Mouse (Mus musculus): ENCODE measurements around the gene Trp53rka. TPM values are rescaled to one million over a fixed set of nuclear protein-coding genes. Genes with fewer than 3 reads are reported as not detected.

Gene Trp53rka
- polyA plus RNA-seq, 1 experiment from 2014 or later: 30.6 TPM

- Histone ChIP-seq H3K4me3 (ENCODE audit: low read depth, low read length) (no peak overlapping the region), H3K4me1 (ENCODE audit: control insufficient read depth, insufficient read depth, low read length) (no peaks in the 10 kb centered on the region), H3K4me2 (replicated peaks; ENCODE audit: low read depth, low read length) (no peak overlapping the region), H3K36me3 (ENCODE audit: control insufficient read depth, insufficient read depth, low read length) (no peaks in the 10 kb centered on the region), H3K27me3 (ENCODE audit: control insufficient read depth, insufficient read depth, low read length) (peaks cover 16% of the 10 kb centered on the region; the same call in 1 of the 2 replicates), H3K9me3 (ENCODE audit: control insufficient read depth, low read depth, low read length) (no peaks in the 10 kb centered on the region), H3K9ac (replicated peaks; ENCODE audit: low read depth, low read length) (no peak overlapping the region), H3K27ac (ENCODE audit: low read length) (no peak overlapping the region)
- 71% methylated on average over 7 of the region's 7 CpGs for WGBS
- no peak for ATAC-seq (ENCODE audit: insufficient number of reproducible peaks, insufficient read depth, low FRiP score, low read depth)
Observed at GRCm38 (mm10) chr2:165475412-165475811, 17.7 kb downstream of the Trp53rka start.

GRCm38 (mm10) chr2:165473003-165473402 is 20.1 kb downstream of the Trp53rka start, which contains the start of gene Slc13a3:
Gene Slc13a3 (minus strand): TSS chr2:165473230.
- H3K4me1 ChIP-seq (ENCODE audit: control insufficient read depth, insufficient read depth, low read length): no peaks in the 10 kb centered on the region
- no peak within 1 kb of the TSS for H3K9ac ChIP-seq (replicated peaks; ENCODE audit: low read depth, low read length)
- WGBS: 2% methylated on average over 31 of the region's 35 CpGs
- no peaks in the 10 kb centered on the region for H3K36me3 ChIP-seq (ENCODE audit: control insufficient read depth, insufficient read depth, low read length)
- H3K9me3 ChIP-seq (ENCODE audit: control insufficient read depth, low read depth, low read length): no peaks in the 10 kb centered on the region
- H3K27ac ChIP-seq (ENCODE audit: low read length): no peak within 1 kb of the TSS
- peaks cover 16% of the 10 kb centered on the region; the same call in 1 of the 2 replicates for H3K27me3 ChIP-seq (ENCODE audit: control insufficient read depth, insufficient read depth, low read length)
- peak; percentile 56; the same call in 1 of the 2 replicates for ATAC-seq (ENCODE audit: insufficient number of reproducible peaks, insufficient read depth, low FRiP score, low read depth)
- peak within 1 kb of the TSS; percentile 6; the same call in 1 of the 2 replicates for H3K4me3 ChIP-seq (ENCODE audit: low read depth, low read length)
- H3K4me2 ChIP-seq (replicated peaks; ENCODE audit: low read depth, low read length): peak within 1 kb of the TSS; percentile 29

GRCm38 (mm10) chr2:165471943-165472342 is 21.2 kb downstream of the Trp53rka start:
- H3K4me2 ChIP-seq (replicated peaks; ENCODE audit: low read depth, low read length): no peak overlapping the region
- no peaks in the 10 kb centered on the region for H3K9me3 ChIP-seq (ENCODE audit: control insufficient read depth, low read depth, low read length)
- 58% methylated on average over 11 of the region's 11 CpGs for WGBS
- H3K9ac ChIP-seq (replicated peaks; ENCODE audit: low read depth, low read length): no peak overlapping the region
- no peaks in the 10 kb centered on the region for H3K4me1 ChIP-seq (ENCODE audit: control insufficient read depth, insufficient read depth, low read length)
- no peak overlapping the region for H3K27ac ChIP-seq (ENCODE audit: low read length)
- H3K4me3 ChIP-seq (ENCODE audit: low read depth, low read length): no peak overlapping the region
- no peak for ATAC-seq (ENCODE audit: insufficient number of reproducible peaks, insufficient read depth, low FRiP score, low read depth)
- peaks cover 16% of the 10 kb centered on the region; the same call in 1 of the 2 replicates for H3K27me3 ChIP-seq (ENCODE audit: control insufficient read depth, insufficient read depth, low read length)
- no peaks in the 10 kb centered on the region for H3K36me3 ChIP-seq (ENCODE audit: control insufficient read depth, insufficient read depth, low read length)

- Histone ChIP-seq H3K4me3 (ENCODE audit: low read depth, low read length) (no peak overlapping the region), H3K27me3 (ENCODE audit: control insufficient read depth, insufficient read depth, low read length) (peaks cover 16% of the 10 kb centered on the region; the same call in 1 of the 2 replicates), H3K27ac (ENCODE audit: low read length) (no peak overlapping the region), H3K36me3 (ENCODE audit: control insufficient read depth, insufficient read depth, low read length) (no peaks in the 10 kb centered on the region), H3K9me3 (ENCODE audit: control insufficient read depth, low read depth, low read length) (no peaks in the 10 kb centered on the region), H3K4me2 (replicated peaks; ENCODE audit: low read depth, low read length) (no peak overlapping the region), H3K9ac (replicated peaks; ENCODE audit: low read depth, low read length) (no peak overlapping the region), H3K4me1 (ENCODE audit: control insufficient read depth, insufficient read depth, low read length) (no peaks in the 10 kb centered on the region)
- 15% methylated on average over 5 of the region's 5 CpGs for WGBS
- ATAC-seq (ENCODE audit: insufficient number of reproducible peaks, insufficient read depth, low FRiP score, low read depth): no peak
Observed at GRCm38 (mm10) chr2:165470167-165470566, 23.0 kb downstream of the Trp53rka start.

GRCm38 (mm10) chr2:165467824-165468452 is 25.2 kb downstream of the Trp53rka start:
- no peak overlapping the region for H3K4me2 ChIP-seq (replicated peaks; ENCODE audit: low read depth, low read length)
- peaks cover 8% of the 10 kb centered on the region; the same call in 1 of the 2 replicates for H3K27me3 ChIP-seq (ENCODE audit: control insufficient read depth, insufficient read depth, low read length)
- H3K27ac ChIP-seq (ENCODE audit: low read length): no peak overlapping the region
- H3K9ac ChIP-seq (replicated peaks; ENCODE audit: low read depth, low read length): no peak overlapping the region
- 42% methylated on average over 15 of the region's 15 CpGs for WGBS
- no peaks in the 10 kb centered on the region for H3K4me1 ChIP-seq (ENCODE audit: control insufficient read depth, insufficient read depth, low read length)
- H3K9me3 ChIP-seq (ENCODE audit: control insufficient read depth, low read depth, low read length): no peaks in the 10 kb centered on the region
- no peaks in the 10 kb centered on the region for H3K36me3 ChIP-seq (ENCODE audit: control insufficient read depth, insufficient read depth, low read length)
- no peak overlapping the region for H3K4me3 ChIP-seq (ENCODE audit: low read depth, low read length)
- ATAC-seq (ENCODE audit: insufficient number of reproducible peaks, insufficient read depth, low FRiP score, low read depth): no peak

GRCm38 (mm10) chr2:165459663-165460062 is 33.5 kb downstream of the Trp53rka start:
- H3K27ac ChIP-seq (ENCODE audit: low read length): no peak overlapping the region
- H3K9ac ChIP-seq (replicated peaks; ENCODE audit: low read depth, low read length): no peak overlapping the region
- no peaks in the 10 kb centered on the region for H3K36me3 ChIP-seq (ENCODE audit: control insufficient read depth, insufficient read depth, low read length)
- H3K9me3 ChIP-seq (ENCODE audit: control insufficient read depth, low read depth, low read length): no peaks in the 10 kb centered on the region
- no peaks in the 10 kb centered on the region for H3K4me1 ChIP-seq (ENCODE audit: control insufficient read depth, insufficient read depth, low read length)
- 16% methylated on average over 7 of the region's 7 CpGs for WGBS
- no peak overlapping the region for H3K4me3 ChIP-seq (ENCODE audit: low read depth, low read length)
- H3K4me2 ChIP-seq (replicated peaks; ENCODE audit: low read depth, low read length): no peak overlapping the region
- ATAC-seq (ENCODE audit: insufficient number of reproducible peaks, insufficient read depth, low FRiP score, low read depth): no peak
- no peaks in the 10 kb centered on the region for H3K27me3 ChIP-seq (ENCODE audit: control insufficient read depth, insufficient read depth, low read length)

GRCm38 (mm10) chr2:165458189-165458588 is 34.9 kb downstream of the Trp53rka start:
- Histone ChIP-seq H3K4me3 (ENCODE audit: low read depth, low read length) (no peak overlapping the region), H3K9me3 (ENCODE audit: control insufficient read depth, low read depth, low read length) (no peaks in the 10 kb centered on the region), H3K36me3 (ENCODE audit: control insufficient read depth, insufficient read depth, low read length) (no peaks in the 10 kb centered on the region), H3K9ac (replicated peaks; ENCODE audit: low read depth, low read length) (no peak overlapping the region), H3K4me2 (replicated peaks; ENCODE audit: low read depth, low read length) (no peak overlapping the region), H3K4me1 (ENCODE audit: control insufficient read depth, insufficient read depth, low read length) (no peaks in the 10 kb centered on the region), H3K27me3 (ENCODE audit: control insufficient read depth, insufficient read depth, low read length) (no peaks in the 10 kb centered on the region), H3K27ac (ENCODE audit: low read length) (no peak overlapping the region)
- 49% methylated on average over 5 of the region's 5 CpGs for WGBS
- no peak for ATAC-seq (ENCODE audit: insufficient number of reproducible peaks, insufficient read depth, low FRiP score, low read depth)

GRCm38 (mm10) chr2:165456710-165457109 is 36.4 kb downstream of the Trp53rka start:
- no peak for ATAC-seq (ENCODE audit: insufficient number of reproducible peaks, insufficient read depth, low FRiP score, low read depth)
- H3K4me3 ChIP-seq (ENCODE audit: low read depth, low read length): no peak overlapping the region
- no peak overlapping the region for H3K4me2 ChIP-seq (replicated peaks; ENCODE audit: low read depth, low read length)
- no peaks in the 10 kb centered on the region for H3K9me3 ChIP-seq (ENCODE audit: control insufficient read depth, low read depth, low read length)
- H3K4me1 ChIP-seq (ENCODE audit: control insufficient read depth, insufficient read depth, low read length): no peaks in the 10 kb centered on the region
- H3K9ac ChIP-seq (replicated peaks; ENCODE audit: low read depth, low read length): no peak overlapping the region
- H3K36me3 ChIP-seq (ENCODE audit: control insufficient read depth, insufficient read depth, low read length): no peaks in the 10 kb centered on the region
- WGBS: 63% methylated on average over 2 of the region's 2 CpGs
- no peaks in the 10 kb centered on the region for H3K27me3 ChIP-seq (ENCODE audit: control insufficient read depth, insufficient read depth, low read length)
- H3K27ac ChIP-seq (ENCODE audit: low read length): no peak overlapping the region
